Comparison of ENCODE assay signal across 11 mouse cellular contexts in the genomic region with DNA sequence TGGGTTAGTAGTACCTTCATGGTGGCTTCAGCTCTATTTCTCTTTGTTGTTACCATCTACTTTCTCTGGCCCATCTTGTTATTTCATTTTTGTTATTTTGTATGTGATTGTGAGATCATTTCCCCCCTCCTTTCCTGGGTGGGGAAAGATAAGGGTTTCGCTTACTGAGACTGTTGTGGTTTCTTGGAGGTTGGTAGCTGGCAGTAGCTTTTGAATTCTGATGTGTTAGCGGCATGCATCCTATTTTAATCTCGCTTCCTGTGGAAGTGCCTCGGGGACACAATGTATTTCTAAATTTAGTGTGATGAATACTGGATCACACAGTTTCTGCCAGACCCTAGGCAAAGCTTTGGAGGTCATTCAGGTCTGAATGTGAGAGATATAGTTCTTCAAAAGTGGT.
DNase-seq lines count a peak whose midpoint lies in the region; ATAC-seq and TF ChIP-seq lines count a peak whose summit lies in the region.
"Had no signal": no experiment of that assay in that cellular context is flagged by ENCODE, and none has a peak within 500 bp of the region (broad histone marks: within the 10 kb centered on the region; RNA-seq: fewer than 3 reads in every experiment).

No protein-coding gene starts in this region.

- ATAC-seq in G1E (ENCODE audit: extremely low read depth, insufficient number of reproducible peaks, low FRiP score, poor library complexity, severe bottlenecking): peak; percentile 67
- no peak for ATAC-seq in heart, embryonic 14.5 days (ENCODE audit: insufficient number of reproducible peaks, insufficient read depth, low FRiP score, low read depth)
- ATAC-seq in intestine, postnatal 0 days: no peak

- no peak overlapping the region for H3K9ac ChIP-seq in heart, embryonic 14.5 days (ENCODE audit: low read length)
- no peak overlapping the region for H3K9ac ChIP-seq in intestine, postnatal 0 days (ENCODE audit: low read depth, low read length)
- H3K9ac ChIP-seq: liver, embryonic 15.5 days had no signal

- no peaks in the 10 kb centered on the region for H3K36me3 ChIP-seq in G1E (replicated peaks)
- H3K36me3 ChIP-seq in heart, embryonic 14.5 days (ENCODE audit: control insufficient read depth, insufficient read depth, low read length): no peaks in the 10 kb centered on the region
- no peaks in the 10 kb centered on the region for H3K36me3 ChIP-seq in macrophage (ENCODE audit: inconsistent target)
- H3K36me3 ChIP-seq in intestine, postnatal 0 days (ENCODE audit: control insufficient read depth, insufficient read depth): no peaks in the 10 kb centered on the region
- H3K36me3 ChIP-seq: liver, embryonic 15.5 days had no signal

- H3K27me3 ChIP-seq in G1E (ENCODE audit: insufficient read depth, low read length): no peaks in the 10 kb centered on the region
- H3K27me3 ChIP-seq in heart, embryonic 14.5 days (ENCODE audit: control insufficient read depth, insufficient read depth, low read length): no peaks in the 10 kb centered on the region
- no peaks in the 10 kb centered on the region for H3K27me3 ChIP-seq in intestine, postnatal 0 days (replicated peaks; ENCODE audit: control insufficient read depth, insufficient read depth, low read length)
- H3K27me3 ChIP-seq: liver, embryonic 15.5 days had no signal

- peak; percentile 32 for DNase-seq in kidney, adult 9 months
- no peak for DNase-seq in kidney, adult 18-20 months
- no peak for DNase-seq in G1E (ENCODE audit: low spot score)
- DNase-seq in layer of hippocampus, adult 8-10 months (ENCODE audit: low spot score in 2 of 2): no peak
- no peak for DNase-seq in kidney, postnatal 4 days
- DNase-seq: adrenal gland, postnatal 14 days had no signal

- H3K4me3 ChIP-seq in G1E (ENCODE audit: low read depth, low read length) (no peak overlapping the region), macrophage (ENCODE audit: inconsistent target) (no peak overlapping the region)
- no peak overlapping the region for H3K4me3 ChIP-seq in heart, embryonic 14.5 days (ENCODE audit: control insufficient read depth in 1 of 2, insufficient read depth in 1 of 2, low read depth in 1 of 2, low read length in 2 of 2)
- no peak overlapping the region for H3K4me3 ChIP-seq in intestine, postnatal 0 days (ENCODE audit: low read depth, low read length)
- H3K4me3 ChIP-seq: liver, embryonic 15.5 days had no signal

- peaks cover 14% of the 10 kb centered on the region; the same call in 1 of the 2 replicates for H3K4me1 ChIP-seq in G1E (ENCODE audit: insufficient read depth, low read depth, low read length)
- H3K4me1 ChIP-seq in heart, embryonic 14.5 days (ENCODE audit: control insufficient read depth in 2 of 2, insufficient read depth in 2 of 2, low read length in 2 of 2): peaks cover 0 to 19% of the 10 kb centered on the region in 2 experiments; a peak in 2 of 4 replicates
- H3K4me1 ChIP-seq in intestine, postnatal 0 days (replicated peaks; ENCODE audit: control insufficient read depth, insufficient read depth, low read length): no peaks in the 10 kb centered on the region

- peak overlapping the region in 1 of 2 experiments; percentile 75; a peak in 3 of 4 replicates for H3K27ac ChIP-seq in heart, embryonic 14.5 days (replicated peaks in 1 of 2; ENCODE audit: control insufficient read depth in 1 of 2, insufficient read depth in 1 of 2, low read depth in 2 of 2, low read length in 2 of 2)
- H3K27ac ChIP-seq in macrophage: peak overlapping the region; percentile 71
- H3K27ac ChIP-seq in intestine, postnatal 0 days (ENCODE audit: low read depth, low read length): no peak overlapping the region
- H3K27ac ChIP-seq: kidney, postnatal 0 days; liver, embryonic 15.5 days had no signal

- peak overlapping the region; percentile 18; the same call in 1 of the 2 replicates for H3K4me2 ChIP-seq in heart, embryonic 14.5 days (ENCODE audit: low read length)
- no peak overlapping the region for H3K4me2 ChIP-seq in intestine, postnatal 0 days (replicated peaks; ENCODE audit: low read depth)
- H3K4me2 ChIP-seq: liver, embryonic 15.5 days had no signal

- no peaks in the 10 kb centered on the region for H3K9me3 ChIP-seq in G1E (replicated peaks)
- H3K9me3 ChIP-seq in heart, embryonic 14.5 days (ENCODE audit: control insufficient read depth, low read length): no peaks in the 10 kb centered on the region
- no peaks in the 10 kb centered on the region for H3K9me3 ChIP-seq in intestine, postnatal 0 days (ENCODE audit: control insufficient read depth)
- H3K9me3 ChIP-seq: liver, embryonic 15.5 days had no signal

- peaks cover 76% of the 10 kb centered on the region for H3K79me2 ChIP-seq in macrophage (ENCODE audit: inconsistent target)

- TF ChIP-seq CTCF in G1E (IDR thresholded peaks at IDR 0.05; ENCODE audit: low read depth, low read length): no peak
- TF ChIP-seq CTCF in intestine, postnatal 0 days (IDR thresholded peaks at IDR 0.05; ENCODE audit: low read depth): no peak

- 21% methylated on average over 4 of the region's 4 CpGs for WGBS in heart, embryonic 14.5 days
- WGBS in macrophage (ENCODE audit: missing documents): 33% methylated on average over 2 of the region's 4 CpGs
- 67% methylated on average over 4 of the region's 4 CpGs for WGBS in intestine, postnatal 0 days
